Mouse (Mus musculus): Measurements from ENCODE around the gene Gria2. TPM values are rescaled to one million over a fixed set of nuclear protein-coding genes. Genes with fewer than 3 reads are reported as not detected.

Gene Gria2
- polyA plus RNA-seq (2014; fragmentation: Nextera tagmentation; extraction: Ambion mirVana) = 4.8 and 6.0 TPM in 2 replicates

DNA sequence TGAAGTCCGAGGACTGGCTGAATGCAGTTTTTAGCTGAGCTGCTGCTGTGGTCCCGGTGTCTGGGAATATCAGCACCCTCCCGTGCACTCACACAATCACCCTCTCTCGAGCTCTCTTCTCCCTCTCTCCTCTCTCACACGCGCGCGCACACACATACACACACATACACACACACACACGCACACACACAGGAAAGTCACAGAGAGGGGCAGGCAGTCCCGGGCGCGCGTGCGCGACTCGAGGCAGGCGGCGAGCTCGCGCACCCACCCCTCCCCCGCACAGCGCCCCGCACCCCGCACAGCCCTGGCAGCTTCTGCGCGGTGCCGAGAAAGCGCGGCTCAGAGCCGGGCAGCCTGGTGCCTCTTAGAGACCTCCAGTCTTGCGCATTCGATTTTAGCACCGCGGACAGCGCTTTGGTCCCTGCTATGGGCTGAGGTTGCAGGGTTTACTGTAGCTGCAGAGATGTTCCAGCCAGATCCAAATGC, at the start of gene Gria2:
Gene Gria2 (minus strand): TSS at position 240 of the 486 bp plus-strand sequence.
- Histone ChIP-seq H3K4me1 (ENCODE audit: control insufficient read depth, insufficient read depth, low read length) (no peaks in the 10 kb centered on the region), H3K9me3 (replicated peaks; ENCODE audit: control insufficient read depth, low read length) (no peaks in the 10 kb centered on the region), H3K4me2 (ENCODE audit: low read depth, low read length) (peak within 1 kb of the TSS; percentile 66), H3K4me3 (ENCODE audit: low read depth, low read length) (peak within 1 kb of the TSS; percentile 43), H3K36me3 (replicated peaks; ENCODE audit: control insufficient read depth, insufficient read depth, low read depth, low read length) (no peaks in the 10 kb centered on the region), H3K9ac (replicated peaks; ENCODE audit: low read length) (no peak within 1 kb of the TSS), H3K27me3 (ENCODE audit: control insufficient read depth, insufficient read depth, low read length) (peaks cover 13% of the 10 kb centered on the region), H3K27ac (replicated peaks; ENCODE audit: low read depth, low read length) (no peak within 1 kb of the TSS)
- DNase-seq (ENCODE audit: low spot score) = peak; percentile 91
- peak; percentile 94 for ATAC-seq (replicated peaks; ENCODE audit: insufficient number of reproducible peaks, low FRiP score, low TSS enrichment, low read depth)
- 0% methylated on average over 35 of the region's 35 CpGs for WGBS

- H3K27me3 ChIP-seq (ENCODE audit: control insufficient read depth, insufficient read depth, low read length) = no peaks in the 10 kb centered on the region
- WGBS = 87% methylated on average over 10 of the region's 10 CpGs
- H3K9me3 ChIP-seq (replicated peaks; ENCODE audit: control insufficient read depth, low read length) = no peaks in the 10 kb centered on the region
- no peaks in the 10 kb centered on the region for H3K4me1 ChIP-seq (ENCODE audit: control insufficient read depth, insufficient read depth, low read length)
- H3K27ac ChIP-seq (replicated peaks; ENCODE audit: low read depth, low read length) = no peak overlapping the region
- DNase-seq (ENCODE audit: low spot score) = no peak
- H3K4me2 ChIP-seq (ENCODE audit: low read depth, low read length) = no peak overlapping the region
- no peak overlapping the region; the same call in 1 of the 2 replicates for H3K9ac ChIP-seq (replicated peaks; ENCODE audit: low read length)
- H3K36me3 ChIP-seq (replicated peaks; ENCODE audit: control insufficient read depth, insufficient read depth, low read depth, low read length) = no peaks in the 10 kb centered on the region
- no peak overlapping the region for H3K4me3 ChIP-seq (ENCODE audit: low read depth, low read length)
- ATAC-seq (replicated peaks; ENCODE audit: insufficient number of reproducible peaks, low FRiP score, low TSS enrichment, low read depth) = no peak
These were observed 48.3 kb upstream of the Gria2 start for GRCm38 (mm10) chr3:80850947-80851346.

GRCm38 (mm10) chr3:80845634-80846033, 43.0 kb upstream of the Gria2 start:
- DNase-seq (ENCODE audit: low spot score) (no peak), ATAC-seq (replicated peaks; ENCODE audit: insufficient number of reproducible peaks, low FRiP score, low TSS enrichment, low read depth) (no peak)

GRCm38 (mm10) chr3:80839845-80840244, 37.2 kb upstream of the Gria2 start:
- WGBS = 84% methylated on average over 5 of the region's 5 CpGs
- Histone ChIP-seq H3K9me3 (replicated peaks; ENCODE audit: control insufficient read depth, low read length) (no peaks in the 10 kb centered on the region), H3K27ac (replicated peaks; ENCODE audit: low read depth, low read length) (no peak overlapping the region), H3K4me2 (ENCODE audit: low read depth, low read length) (no peak overlapping the region), H3K4me3 (ENCODE audit: low read depth, low read length) (no peak overlapping the region), H3K27me3 (ENCODE audit: control insufficient read depth, insufficient read depth, low read length) (no peaks in the 10 kb centered on the region), H3K4me1 (ENCODE audit: control insufficient read depth, insufficient read depth, low read length) (no peaks in the 10 kb centered on the region), H3K36me3 (replicated peaks; ENCODE audit: control insufficient read depth, insufficient read depth, low read depth, low read length) (no peaks in the 10 kb centered on the region), H3K9ac (replicated peaks; ENCODE audit: low read length) (no peak overlapping the region)
- no peak for ATAC-seq (replicated peaks; ENCODE audit: insufficient number of reproducible peaks, low FRiP score, low TSS enrichment, low read depth)
- DNase-seq (ENCODE audit: low spot score) = no peak

More at GRCm38 (mm10) chr3:80845634-80846033, 43.0 kb upstream of the Gria2 start:
- Histone ChIP-seq H3K36me3 (replicated peaks; ENCODE audit: control insufficient read depth, insufficient read depth, low read depth, low read length) (no peaks in the 10 kb centered on the region), H3K4me3 (ENCODE audit: low read depth, low read length) (no peak overlapping the region), H3K4me1 (ENCODE audit: control insufficient read depth, insufficient read depth, low read length) (no peaks in the 10 kb centered on the region), H3K27me3 (ENCODE audit: control insufficient read depth, insufficient read depth, low read length) (no peaks in the 10 kb centered on the region), H3K9ac (replicated peaks; ENCODE audit: low read length) (no peak overlapping the region), H3K9me3 (replicated peaks; ENCODE audit: control insufficient read depth, low read length) (no peaks in the 10 kb centered on the region), H3K4me2 (ENCODE audit: low read depth, low read length) (no peak overlapping the region), H3K27ac (replicated peaks; ENCODE audit: low read depth, low read length) (no peak overlapping the region)
- WGBS = 81% methylated on average over 2 of the region's 2 CpGs

DNA sequence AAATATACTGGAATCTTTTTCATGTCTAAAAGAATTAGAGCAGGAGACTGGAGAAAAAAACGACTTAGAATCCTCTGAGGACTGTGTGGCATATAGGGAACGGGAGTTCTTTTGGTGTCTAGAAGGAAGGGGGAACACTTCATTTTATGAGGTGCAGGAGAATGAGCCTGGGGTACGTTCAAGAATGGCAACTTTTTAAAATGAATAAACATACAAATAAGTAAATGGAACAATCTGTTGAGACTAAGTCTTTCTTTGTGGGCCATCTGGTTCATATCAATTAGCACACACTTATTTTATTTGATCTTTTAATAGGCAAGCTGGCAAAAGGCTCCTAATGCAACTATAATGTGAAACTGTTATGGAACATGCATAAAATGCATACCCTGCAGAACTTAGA, 34.9 kb upstream of the Gria2 start:
- 45% methylated on average over 3 of the region's 3 CpGs for WGBS
- no peak overlapping the region for H3K27ac ChIP-seq (replicated peaks; ENCODE audit: low read depth, low read length)
- H3K4me3 ChIP-seq (ENCODE audit: low read depth, low read length) = no peak overlapping the region
- DNase-seq (ENCODE audit: low spot score) (peak; percentile 35), ATAC-seq (replicated peaks; ENCODE audit: insufficient number of reproducible peaks, low FRiP score, low TSS enrichment, low read depth) (no peak)
- H3K9me3 ChIP-seq (replicated peaks; ENCODE audit: control insufficient read depth, low read length) = no peaks in the 10 kb centered on the region
- H3K4me2 ChIP-seq (ENCODE audit: low read depth, low read length) = no peak overlapping the region
- no peaks in the 10 kb centered on the region for H3K4me1 ChIP-seq (ENCODE audit: control insufficient read depth, insufficient read depth, low read length)
- no peak overlapping the region for H3K9ac ChIP-seq (replicated peaks; ENCODE audit: low read length)
- no peaks in the 10 kb centered on the region for H3K36me3 ChIP-seq (replicated peaks; ENCODE audit: control insufficient read depth, insufficient read depth, low read depth, low read length)
- no peaks in the 10 kb centered on the region for H3K27me3 ChIP-seq (ENCODE audit: control insufficient read depth, insufficient read depth, low read length)

- DNase-seq (ENCODE audit: low spot score) (no peak), ATAC-seq (replicated peaks; ENCODE audit: insufficient number of reproducible peaks, low FRiP score, low TSS enrichment, low read depth) (no peak)
- H3K9me3 ChIP-seq (replicated peaks; ENCODE audit: control insufficient read depth, low read length) = no peaks in the 10 kb centered on the region
- no peaks in the 10 kb centered on the region for H3K27me3 ChIP-seq (ENCODE audit: control insufficient read depth, insufficient read depth, low read length)
- no peak overlapping the region for H3K27ac ChIP-seq (replicated peaks; ENCODE audit: low read depth, low read length)
- 97% methylated on average over 1 of the region's 1 CpGs for WGBS
- H3K4me2 ChIP-seq (ENCODE audit: low read depth, low read length) = no peak overlapping the region
- H3K36me3 ChIP-seq (replicated peaks; ENCODE audit: control insufficient read depth, insufficient read depth, low read depth, low read length) = no peaks in the 10 kb centered on the region
- H3K9ac ChIP-seq (replicated peaks; ENCODE audit: low read length) = no peak overlapping the region
- no peaks in the 10 kb centered on the region for H3K4me1 ChIP-seq (ENCODE audit: control insufficient read depth, insufficient read depth, low read length)
- H3K4me3 ChIP-seq (ENCODE audit: low read depth, low read length) = no peak overlapping the region
These were observed 21.3 kb upstream of the Gria2 start for GRCm38 (mm10) chr3:80823975-80824374.

DNA sequence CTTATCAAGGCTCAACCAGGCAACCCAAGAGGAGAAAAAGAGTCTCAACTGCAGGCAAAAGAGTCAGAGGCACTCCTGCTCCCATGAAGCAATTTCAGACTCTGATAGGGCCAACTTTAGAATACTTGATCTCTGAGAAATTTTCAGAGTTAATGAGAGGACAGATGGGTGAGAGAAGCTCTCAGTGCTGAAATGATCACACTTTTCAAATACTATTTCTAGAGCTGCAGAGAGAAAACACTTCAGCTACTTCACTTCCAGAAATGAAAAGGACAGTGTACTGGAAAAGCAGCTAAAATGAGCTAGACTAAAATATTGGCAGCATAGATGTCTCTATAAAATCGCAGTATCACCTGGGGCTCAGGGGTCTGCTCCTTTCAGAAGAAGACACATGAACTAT, 16.0 kb upstream of the Gria2 start:
- ATAC-seq (replicated peaks; ENCODE audit: insufficient number of reproducible peaks, low FRiP score, low TSS enrichment, low read depth) (no peak), DNase-seq (ENCODE audit: low spot score) (no peak)
- H3K27me3 ChIP-seq (ENCODE audit: control insufficient read depth, insufficient read depth, low read length) = no peaks in the 10 kb centered on the region
- no peaks in the 10 kb centered on the region for H3K4me1 ChIP-seq (ENCODE audit: control insufficient read depth, insufficient read depth, low read length)
- H3K27ac ChIP-seq (replicated peaks; ENCODE audit: low read depth, low read length) = no peak overlapping the region
- H3K36me3 ChIP-seq (replicated peaks; ENCODE audit: control insufficient read depth, insufficient read depth, low read depth, low read length) = no peaks in the 10 kb centered on the region
- H3K9me3 ChIP-seq (replicated peaks; ENCODE audit: control insufficient read depth, low read length) = no peaks in the 10 kb centered on the region
- H3K4me3 ChIP-seq (ENCODE audit: low read depth, low read length) = no peak overlapping the region
- no peak overlapping the region for H3K4me2 ChIP-seq (ENCODE audit: low read depth, low read length)
- H3K9ac ChIP-seq (replicated peaks; ENCODE audit: low read length) = no peak overlapping the region
- WGBS = 100% methylated on average over 1 of the region's 1 CpGs

DNA sequence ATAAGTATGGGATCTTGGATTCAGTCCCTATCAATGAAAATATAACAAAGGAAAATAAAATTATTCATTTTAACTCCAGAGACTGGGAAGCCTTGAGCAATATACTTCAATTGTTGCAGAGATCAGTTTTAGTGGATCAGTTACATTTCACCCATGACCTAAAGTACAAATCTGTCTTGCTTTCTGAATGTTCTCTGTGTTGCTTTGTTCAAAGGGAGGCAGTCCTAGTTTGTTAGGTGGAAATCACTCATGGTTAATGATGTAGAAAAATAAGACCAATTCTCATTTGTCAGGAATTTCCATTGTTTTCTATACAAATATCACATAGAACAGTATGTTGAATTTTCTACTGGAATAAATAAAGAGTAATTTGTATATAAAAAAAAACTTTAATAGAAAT, 11.1 kb upstream of the Gria2 start:
- no peak overlapping the region for H3K27ac ChIP-seq (replicated peaks; ENCODE audit: low read depth, low read length)
- no peak for ATAC-seq (replicated peaks; ENCODE audit: insufficient number of reproducible peaks, low FRiP score, low TSS enrichment, low read depth)

More for the DNA sequence above, 11.1 kb upstream of the Gria2 start:
- no peak for DNase-seq (ENCODE audit: low spot score)
- Histone ChIP-seq H3K9me3 (replicated peaks; ENCODE audit: control insufficient read depth, low read length) (no peaks in the 10 kb centered on the region), H3K4me3 (ENCODE audit: low read depth, low read length) (no peak overlapping the region), H3K36me3 (replicated peaks; ENCODE audit: control insufficient read depth, insufficient read depth, low read depth, low read length) (no peaks in the 10 kb centered on the region), H3K9ac (replicated peaks; ENCODE audit: low read length) (no peak overlapping the region), H3K4me2 (ENCODE audit: low read depth, low read length) (no peak overlapping the region), H3K27me3 (ENCODE audit: control insufficient read depth, insufficient read depth, low read length) (no peaks in the 10 kb centered on the region), H3K4me1 (ENCODE audit: control insufficient read depth, insufficient read depth, low read length) (no peaks in the 10 kb centered on the region)

All from embryonic facial prominence, embryonic 11.5 days (tissue).